Mouse (Mus musculus): Measurements from ENCODE around the gene Snd1. TPM values are rescaled to one million over a fixed set of nuclear protein-coding genes. Genes with fewer than 3 reads are reported as not detected.

The Snd1 gene
- total and polyA plus RNA-seq, 3 experiments = 83.7 to 377 (median 210) TPM

DNA sequence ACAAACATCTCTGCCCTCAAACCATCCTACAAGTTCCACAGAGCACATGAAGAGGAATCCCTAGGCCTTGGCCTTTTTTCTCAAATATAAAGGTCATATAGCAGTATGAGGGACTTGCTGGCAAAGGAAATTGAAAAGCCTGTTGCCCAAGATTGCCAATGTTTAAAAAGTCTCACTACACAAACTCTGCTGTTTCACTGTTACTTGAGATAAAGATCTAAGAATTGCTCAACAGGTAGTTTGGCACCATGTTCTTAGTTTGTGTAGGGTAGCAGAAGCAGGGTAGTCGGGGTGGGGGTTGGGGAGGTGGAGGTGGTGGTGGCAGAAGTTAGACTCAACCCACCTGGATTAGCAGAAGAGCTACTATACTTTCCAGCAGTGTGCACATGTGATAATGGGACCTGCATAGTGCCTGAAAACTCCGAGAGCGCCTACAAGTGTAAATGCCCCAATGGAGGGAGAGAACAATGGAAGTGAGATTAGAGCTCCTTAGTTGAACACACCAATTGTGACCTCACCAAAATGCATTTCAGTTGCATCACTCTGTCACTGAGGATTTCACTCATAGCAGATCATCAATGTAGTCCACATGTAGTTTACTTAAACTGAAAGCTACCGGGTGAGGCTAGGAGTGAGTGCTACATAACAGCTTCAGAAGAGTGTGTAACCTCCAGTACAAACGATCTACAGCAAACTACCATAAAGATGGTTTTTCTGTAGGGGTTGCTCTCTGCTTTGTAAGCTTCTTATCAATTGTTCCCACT lies 259.1 kb downstream of the Snd1 start:
- Histone ChIP-seq H3K9ac (ENCODE audit: insufficient read depth, low read depth) (no peak overlapping the region), H3K9me3 (replicated peaks; ENCODE audit: low read length) (no peaks in the 10 kb centered on the region), H3K4me1 (ENCODE audit: control insufficient read depth in 1 of 2, insufficient read depth in 2 of 2) (peaks cover 0 to 10% of the 10 kb centered on the region in 2 experiments; a peak in 1 of 4 replicates), H3K27me3 (replicated peaks) (no peaks in the 10 kb centered on the region), H3K4me2 (ENCODE audit: insufficient read depth, low read depth, poor library complexity, severe bottlenecking) (no peak overlapping the region), H3K4me3 (replicated peaks in 1 of 3; ENCODE audit: low read depth in 2 of 3, low read length in 2 of 3, poor library complexity in 1 of 3) (no peak overlapping the region), H3K36me3 (replicated peaks in 1 of 2; ENCODE audit: control insufficient read depth in 1 of 2, insufficient read depth in 1 of 2, low read length in 1 of 2) (peaks cover 8 to 62% of the 10 kb centered on the region in 2 experiments), H3K27ac (ENCODE audit: insufficient read depth, low read depth) (no peak overlapping the region), H3K79me2 (replicated peaks; ENCODE audit: control insufficient read depth, extremely low read depth, insufficient read depth, poor library complexity, severe bottlenecking) (no peaks in the 10 kb centered on the region; the same call in 1 of the 2 replicates)
- no peak for DNase-seq (ENCODE audit: extremely low read depth)
- TF ChIP-seq UBTF (IDR thresholded peaks at IDR 0.05; ENCODE audit: low read depth, low read length) (no peak), RAD21 (IDR thresholded peaks at IDR 0.05; ENCODE audit: low read depth, low read length) (no peak), JUND (conservative IDR thresholded peaks at IDR 0.05; ENCODE audit: low read depth, low read length) (no peak)
- dilution Hi-C loops (cut with MboI; ENCODE audit: extremely low pct_ligation_motif_present, extremely low pct_unique_long_range_greater_than_20kb, low sequenced_read_pairs) = no loop called here
- in situ Hi-C loops (cut with MboI; ENCODE audit: low pct_ligation_motif_present, low pct_unique_long_range_greater_than_20kb, low sequenced_read_pairs) = no loop called here

DNA sequence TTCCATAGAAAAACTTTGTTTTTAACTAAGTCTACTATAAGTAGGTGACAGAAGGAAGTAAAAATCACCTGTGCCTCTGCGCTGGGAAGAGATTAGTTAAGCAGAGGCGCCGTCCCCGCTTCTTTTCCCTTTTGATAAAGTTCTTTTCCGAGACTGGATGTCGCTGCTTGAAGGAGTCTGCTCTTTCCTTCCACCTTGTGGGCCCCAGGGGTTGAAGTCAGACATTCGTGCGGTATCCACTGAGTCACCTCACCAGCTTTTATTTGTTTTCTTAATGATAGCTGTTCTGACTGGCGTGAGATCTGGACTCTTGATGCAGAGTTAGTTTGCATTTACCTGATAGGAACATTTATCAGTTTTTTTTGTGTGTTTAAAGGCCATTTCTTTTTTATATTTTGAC lies 260.2 kb downstream of the Snd1 start:
- H3K36me3 ChIP-seq (replicated peaks in 1 of 2; ENCODE audit: control insufficient read depth in 1 of 2, insufficient read depth in 1 of 2, low read length in 1 of 2) = peaks cover 11 to 63% of the 10 kb centered on the region in 2 experiments
- no peak overlapping the region for H3K9ac ChIP-seq (ENCODE audit: insufficient read depth, low read depth)
- H3K27me3 ChIP-seq (replicated peaks) = no peaks in the 10 kb centered on the region
- no peak for DNase-seq (ENCODE audit: extremely low read depth)
- no peak overlapping the region for H3K4me2 ChIP-seq (ENCODE audit: insufficient read depth, low read depth, poor library complexity, severe bottlenecking)
- in situ Hi-C loops (cut with MboI; ENCODE audit: low pct_ligation_motif_present, low pct_unique_long_range_greater_than_20kb, low sequenced_read_pairs) (no loop called here), dilution Hi-C loops (cut with MboI; ENCODE audit: extremely low pct_ligation_motif_present, extremely low pct_unique_long_range_greater_than_20kb, low sequenced_read_pairs) (no loop called here)
- no peak overlapping the region for H3K27ac ChIP-seq (ENCODE audit: insufficient read depth, low read depth)
- no peak overlapping the region for H3K4me3 ChIP-seq (replicated peaks in 1 of 3; ENCODE audit: low read depth in 2 of 3, low read length in 2 of 3, poor library complexity in 1 of 3)
- H3K79me2 ChIP-seq (replicated peaks; ENCODE audit: control insufficient read depth, extremely low read depth, insufficient read depth, poor library complexity, severe bottlenecking) = no peaks in the 10 kb centered on the region; the same call in 1 of the 2 replicates
- no peaks in the 10 kb centered on the region for H3K9me3 ChIP-seq (replicated peaks; ENCODE audit: low read length)
- TF ChIP-seq E2F4 (IDR thresholded peaks at IDR 0.05; ENCODE audit: insufficient replicate concordance, low read depth, low read length) = no peak
- no peak for TF ChIP-seq KAT2A (IDR thresholded peaks at IDR 0.05; ENCODE audit: insufficient replicate concordance, low read length)
- no peak for TF ChIP-seq NELFE (IDR thresholded peaks at IDR 0.05; ENCODE audit: low read depth, low read length)
- TF ChIP-seq CHD1 (IDR thresholded peaks at IDR 0.05; ENCODE audit: low read depth, low read length) = no peak
- no peak for TF ChIP-seq RAD21 (IDR thresholded peaks at IDR 0.05; ENCODE audit: low read depth, low read length)
- H3K4me1 ChIP-seq (ENCODE audit: control insufficient read depth in 1 of 2, insufficient read depth in 2 of 2) = no peaks in the 10 kb centered on the region; a peak in 1 of 4 replicates

GRCm38 (mm10) chr6:28736665-28737064 lies 261.7 kb downstream of the Snd1 start:
- Histone ChIP-seq H3K79me2 (replicated peaks; ENCODE audit: control insufficient read depth, extremely low read depth, insufficient read depth, poor library complexity, severe bottlenecking) (peaks cover 3% of the 10 kb centered on the region; the same call in 1 of the 2 replicates), H3K4me3 (replicated peaks in 1 of 3; ENCODE audit: low read depth in 2 of 3, low read length in 2 of 3, poor library complexity in 1 of 3) (no peak overlapping the region)
- in situ Hi-C loops (cut with MboI; ENCODE audit: low pct_ligation_motif_present, low pct_unique_long_range_greater_than_20kb, low sequenced_read_pairs) = no loop called here

More at GRCm38 (mm10) chr6:28736665-28737064, 261.7 kb downstream of the Snd1 start:
- Histone ChIP-seq H3K27ac (ENCODE audit: insufficient read depth, low read depth) (no peak overlapping the region), H3K4me1 (ENCODE audit: control insufficient read depth in 1 of 2, insufficient read depth in 2 of 2) (no peaks in the 10 kb centered on the region), H3K27me3 (replicated peaks) (no peaks in the 10 kb centered on the region), H3K9me3 (replicated peaks; ENCODE audit: low read length) (no peaks in the 10 kb centered on the region), H3K36me3 (replicated peaks in 1 of 2; ENCODE audit: control insufficient read depth in 1 of 2, insufficient read depth in 1 of 2, low read length in 1 of 2) (peaks cover 8 to 63% of the 10 kb centered on the region in 2 experiments), H3K9ac (ENCODE audit: insufficient read depth, low read depth) (no peak overlapping the region), H3K4me2 (ENCODE audit: insufficient read depth, low read depth, poor library complexity, severe bottlenecking) (no peak overlapping the region)
- dilution Hi-C loops (cut with MboI; ENCODE audit: extremely low pct_ligation_motif_present, extremely low pct_unique_long_range_greater_than_20kb, low sequenced_read_pairs) = no loop called here
- TF ChIP-seq ZC3H11A (IDR thresholded peaks at IDR 0.05; ENCODE audit: low read depth, low read length) (no peak), ZMIZ1 (IDR thresholded peaks at IDR 0.05; ENCODE audit: low read depth, low read length) (no peak), NELFE (IDR thresholded peaks at IDR 0.05; ENCODE audit: low read depth, low read length) (no peak), JUND (conservative IDR thresholded peaks at IDR 0.05; ENCODE audit: low read depth, low read length) (no peak), KAT2A (IDR thresholded peaks at IDR 0.05; ENCODE audit: insufficient replicate concordance, low read length) (no peak), POLR2A (IDR thresholded peaks at IDR 0.05; ENCODE audit: low read depth, low read length) (no peak), RCOR1 (conservative IDR thresholded peaks at IDR 0.05; ENCODE audit: low read depth, low read length) (no peak), NRF1 (IDR thresholded peaks at IDR 0.05; ENCODE audit: low read depth, low read length) (no peak)
- no peak for DNase-seq (ENCODE audit: extremely low read depth)
